Mouse (Mus musculus) intestine, embryonic 16.5 days (tissue): ENCODE measurements around the gene Fxyd2. TPM values are rescaled to one million over a fixed set of nuclear protein-coding genes. Genes with fewer than 3 reads are reported as not detected.

Source experiments
- ATAC-seq: fragments of 200-750 bp; cut with Nextera tagmentation; 2 replicates; pipeline ENCODE4 v1.8.0; 2017; ENCODE audit warnings: moderate TSS enrichment, moderate library complexity
- H3K27ac ChIP-seq: fragments of 300-500 bp; sonication (generic); 2 replicates; pipeline ENCODE4 v1.5.1; 2014; ENCODE audit warnings: mild to moderate bottlenecking, low read length
- H3K27me3 ChIP-seq: fragments of 300-500 bp; sonication (generic); replicated peaks from 2 replicates; pipeline ENCODE4 v1.6.1; 2014; ENCODE audit warnings: low read length, control low read depth, mixed read lengths; ENCODE audit not compliant: control insufficient read depth, insufficient read depth
- H3K36me3 ChIP-seq: fragments of 300-500 bp; sonication (generic); 2 replicates; pipeline ENCODE4 v1.6.1; 2014; ENCODE audit warnings: low read length, control low read depth; ENCODE audit not compliant: control insufficient read depth, insufficient read depth
- H3K4me1 ChIP-seq: fragments of 300-500 bp; sonication (generic); 2 replicates; pipeline ENCODE4 v1.6.1; 2014; ENCODE audit warnings: low read length, control low read depth, mixed read lengths; ENCODE audit not compliant: control insufficient read depth, insufficient read depth
- H3K4me2 ChIP-seq: fragments of 300-500 bp; sonication (generic); 2 replicates; pipeline ENCODE4 v1.6.1; 2014; ENCODE audit warnings: low read depth, low read length, control low read depth
- H3K4me3 ChIP-seq: fragments of 300-500 bp; sonication (generic); 2 replicates; pipeline ENCODE4 v1.5.1; 2014; ENCODE audit warnings: mild to moderate bottlenecking, low read length
- H3K9ac ChIP-seq: fragments of 300-500 bp; sonication (generic); 2 replicates; pipeline ENCODE4 v1.6.1; 2014; ENCODE audit warnings: low read depth, low read length
- H3K9me3 ChIP-seq: fragments of 300-500 bp; sonication (generic); 2 replicates; pipeline ENCODE4 v1.6.1; 2016; ENCODE audit warnings: low read length, control low read depth; ENCODE audit not compliant: control insufficient read depth
- WGBS: fragments of 180-500 bp; shearing (Covaris S2); extraction: QIAGEN DNeasy Blood & Tissue Kit; methylation state at CpG from one replicate; pipeline ENCODE4 v1.1.7; 2014; 5-methylcytosine and 5-hydroxymethylcytosine counted together
- polyA plus RNA-seq: library from polyadenylated mRNA; unstranded; fragments of >200 nt; fragmentation: Nextera tagmentation; extraction: Ambion mirVana; gene quantifications from 2 replicates; pipeline ENCODE4 v1.2.1, GENCODE M21; 2015

Gene Fxyd2
- polyA plus RNA-seq, 1 experiment from 2014 or later = 2.2 TPM

- Histone ChIP-seq H3K9ac (peak overlapping the region; percentile 68), H3K27ac (peak overlapping the region; percentile 41; the same call in 1 of the 2 replicates), H3K4me3 (peak overlapping the region; percentile 49), H3K27me3 (no peaks in the 10 kb centered on the region; the same call in 1 of the 2 replicates), H3K4me1 (peaks cover 12% of the 10 kb centered on the region), H3K9me3 (no peaks in the 10 kb centered on the region), H3K36me3 (no peaks in the 10 kb centered on the region), H3K4me2 (peak overlapping the region; percentile 94)
- ATAC-seq = no peak; the same call in 1 of the 2 replicates
- 8% methylated on average over 25 of the region's 25 CpGs for WGBS
Observed at GRCm38 (mm10) chr9:45370616-45371336, 28.7 kb upstream of the Fxyd2 start.

GRCm38 (mm10) chr9:45371337-45371707 lies 28.1 kb upstream of the Fxyd2 start:
- Histone ChIP-seq H3K27me3 (no peaks in the 10 kb centered on the region; the same call in 1 of the 2 replicates), H3K9ac (peak overlapping the region; percentile 68; the same call in 1 of the 2 replicates), H3K36me3 (no peaks in the 10 kb centered on the region), H3K4me2 (peak overlapping the region; percentile 94), H3K4me1 (peaks cover 12% of the 10 kb centered on the region), H3K27ac (no peak overlapping the region), H3K4me3 (peak overlapping the region; percentile 49), H3K9me3 (no peaks in the 10 kb centered on the region)
- WGBS = 25% methylated on average over 2 of the region's 2 CpGs
- ATAC-seq = no peak

- Histone ChIP-seq H3K9me3 (no peaks in the 10 kb centered on the region), H3K4me3 (no peak overlapping the region), H3K4me1 (peaks cover 12% of the 10 kb centered on the region), H3K9ac (no peak overlapping the region), H3K36me3 (no peaks in the 10 kb centered on the region), H3K4me2 (no peak overlapping the region), H3K27ac (no peak overlapping the region), H3K27me3 (no peaks in the 10 kb centered on the region; the same call in 1 of the 2 replicates)
- WGBS = 61% methylated on average over 3 of the region's 3 CpGs
- ATAC-seq = no peak
Observed at GRCm38 (mm10) chr9:45373896-45374295, 25.6 kb upstream of the Fxyd2 start.

GRCm38 (mm10) chr9:45374988-45375502 lies 24.4 kb upstream of the Fxyd2 start:
- Histone ChIP-seq H3K4me3 (no peak overlapping the region), H3K4me1 (peaks cover 7% of the 10 kb centered on the region), H3K36me3 (no peaks in the 10 kb centered on the region), H3K9ac (no peak overlapping the region), H3K4me2 (no peak overlapping the region), H3K27ac (no peak overlapping the region), H3K27me3 (no peaks in the 10 kb centered on the region; the same call in 1 of the 2 replicates), H3K9me3 (no peaks in the 10 kb centered on the region)
- 75% methylated on average over 6 of the region's 6 CpGs for WGBS
- ATAC-seq = peak; percentile 42; the same call in 1 of the 2 replicates

GRCm38 (mm10) chr9:45376427-45376826 lies 23.0 kb upstream of the Fxyd2 start:
- H3K9ac ChIP-seq = no peak overlapping the region
- H3K27ac ChIP-seq = no peak overlapping the region
- no peak for ATAC-seq
- H3K9me3 ChIP-seq = no peaks in the 10 kb centered on the region
- no peaks in the 10 kb centered on the region for H3K27me3 ChIP-seq
- no peaks in the 10 kb centered on the region for H3K36me3 ChIP-seq
- no peak overlapping the region for H3K4me3 ChIP-seq
- H3K4me2 ChIP-seq = no peak overlapping the region
- WGBS = 59% methylated on average over 4 of the region's 4 CpGs
- H3K4me1 ChIP-seq = no peaks in the 10 kb centered on the region

- H3K4me2 ChIP-seq = no peak overlapping the region
- H3K27ac ChIP-seq = no peak overlapping the region
- no peaks in the 10 kb centered on the region for H3K4me1 ChIP-seq
- no peak overlapping the region for H3K9ac ChIP-seq
- no peaks in the 10 kb centered on the region for H3K36me3 ChIP-seq
- H3K9me3 ChIP-seq = no peaks in the 10 kb centered on the region
- no peaks in the 10 kb centered on the region for H3K27me3 ChIP-seq
- H3K4me3 ChIP-seq = no peak overlapping the region
- ATAC-seq = no peak
- WGBS = 80% methylated on average over 2 of the region's 2 CpGs
Observed at GRCm38 (mm10) chr9:45376883-45377282, 22.6 kb upstream of the Fxyd2 start.

- Histone ChIP-seq H3K9me3 (no peaks in the 10 kb centered on the region), H3K9ac (no peak overlapping the region), H3K4me2 (no peak overlapping the region), H3K4me3 (no peak overlapping the region), H3K36me3 (no peaks in the 10 kb centered on the region), H3K27me3 (no peaks in the 10 kb centered on the region), H3K4me1 (no peaks in the 10 kb centered on the region), H3K27ac (no peak overlapping the region)
- WGBS = 45% methylated on average over 10 of the region's 10 CpGs
- ATAC-seq = no peak
Observed at GRCm38 (mm10) chr9:45380411-45381251, 18.8 kb upstream of the Fxyd2 start.

GRCm38 (mm10) chr9:45382336-45382735 lies 17.1 kb upstream of the Fxyd2 start:
- no peaks in the 10 kb centered on the region for H3K27me3 ChIP-seq
- H3K4me3 ChIP-seq = no peak overlapping the region
- ATAC-seq = no peak
- no peaks in the 10 kb centered on the region for H3K36me3 ChIP-seq
- WGBS = 61% methylated on average over 5 of the region's 5 CpGs
- no peaks in the 10 kb centered on the region for H3K9me3 ChIP-seq
- no peaks in the 10 kb centered on the region for H3K4me1 ChIP-seq
- H3K27ac ChIP-seq = no peak overlapping the region
- no peak overlapping the region for H3K9ac ChIP-seq
- no peak overlapping the region for H3K4me2 ChIP-seq

GRCm38 (mm10) chr9:45382834-45383233 lies 16.6 kb upstream of the Fxyd2 start:
- ATAC-seq = no peak
- no peaks in the 10 kb centered on the region for H3K36me3 ChIP-seq
- no peaks in the 10 kb centered on the region for H3K4me1 ChIP-seq
- WGBS = 83% methylated on average over 5 of the region's 5 CpGs
- H3K27ac ChIP-seq = no peak overlapping the region
- H3K4me2 ChIP-seq = no peak overlapping the region
- H3K9ac ChIP-seq = no peak overlapping the region
- no peaks in the 10 kb centered on the region for H3K9me3 ChIP-seq
- H3K27me3 ChIP-seq = no peaks in the 10 kb centered on the region
- no peak overlapping the region for H3K4me3 ChIP-seq
